Mouse (Mus musculus) adrenal gland (tissue): ENCODE results near the gene Prokr2.
"Not testable (repeated sequence)": the region's sequence is repeated elsewhere in the genome, so short reads cannot be mapped to it uniquely, and the experiment has no call there.

Source experiments
- intact Hi-C: fragments of 180-260 bp; cut with DNase I; formaldehyde crosslinking; loops from one replicate; pipeline ENCODE4 v1.15.1; 2025

Gene Prokr2

DNA sequence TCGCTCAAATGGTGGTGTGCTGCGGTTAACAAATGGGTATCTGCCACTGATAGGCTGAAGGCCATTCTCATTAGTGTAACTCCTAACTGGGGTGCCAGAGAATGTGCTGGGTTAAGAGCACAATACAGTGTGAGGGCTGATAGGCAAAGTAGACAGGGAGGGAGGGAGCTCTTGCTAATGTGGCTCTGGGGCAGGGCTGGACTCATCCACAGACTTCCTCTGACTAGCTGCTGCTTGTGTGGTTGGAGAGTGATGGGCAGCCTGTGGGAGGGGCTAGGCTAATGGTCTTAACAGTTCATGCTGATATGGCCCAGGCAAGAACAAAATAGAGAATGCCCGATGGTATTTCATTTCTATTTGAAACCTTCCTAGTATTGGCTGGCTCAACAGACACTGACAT is 44.0 kb downstream of the Prokr2 start:
- intact Hi-C loops: no loop called here

GRCm38 (mm10) chr2:132340350-132340749 is 44.9 kb downstream of the Prokr2 start:
- intact Hi-C loops: no loop called here

DNA sequence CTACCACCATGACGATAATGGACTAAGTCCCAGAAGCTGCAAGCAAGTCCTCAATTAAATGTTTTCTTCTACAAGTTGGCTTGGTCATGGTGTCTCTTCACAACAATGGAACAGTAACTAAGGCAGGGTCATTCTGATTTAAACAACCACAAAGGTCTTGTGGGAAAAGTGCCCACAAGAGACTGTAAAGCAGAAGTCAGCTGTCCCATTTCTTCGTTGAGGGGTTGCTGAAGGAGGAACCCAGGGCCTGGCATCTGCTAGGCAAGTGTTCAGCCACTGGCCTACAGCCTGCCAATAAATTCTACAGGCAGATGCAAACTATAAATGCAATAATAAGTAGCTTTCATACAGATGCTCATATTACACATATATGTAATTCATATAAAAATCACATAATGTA is 48.0 kb downstream of the Prokr2 start:
- intact Hi-C loops: no loop called here

GRCm38 (mm10) chr2:132323541-132323940 is 61.7 kb downstream of the Prokr2 start:
- intact Hi-C loops: no loop called here

DNA sequence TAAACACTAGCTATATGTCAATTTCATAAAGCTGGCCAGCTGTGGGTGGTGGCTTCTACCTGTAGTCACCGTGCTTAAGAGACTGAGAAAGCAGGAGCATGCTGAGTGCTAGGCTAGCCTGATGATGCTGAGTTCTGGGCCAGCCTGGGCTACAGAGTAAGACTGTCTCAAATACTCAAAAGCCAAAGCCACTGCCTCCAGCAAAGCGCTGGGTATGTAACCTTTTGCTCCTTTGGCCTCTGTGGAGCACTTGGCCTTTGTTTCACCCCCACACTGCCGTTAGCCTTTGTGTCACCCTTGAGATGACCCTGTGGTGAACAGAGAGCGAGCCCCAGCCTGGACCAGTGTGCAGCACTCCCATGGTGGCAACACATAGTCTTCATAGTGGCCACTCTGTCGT is 64.7 kb downstream of the Prokr2 start:
- intact Hi-C loops: no loop called here

- intact Hi-C loops: loop anchor here (2.0 kb wide), 1 partner anchor 168 kb away; no protein-coding TSS in a partner anchor
These were observed 68.1 kb downstream of the Prokr2 start for GRCm38 (mm10) chr2:132317178-132317577.

DNA sequence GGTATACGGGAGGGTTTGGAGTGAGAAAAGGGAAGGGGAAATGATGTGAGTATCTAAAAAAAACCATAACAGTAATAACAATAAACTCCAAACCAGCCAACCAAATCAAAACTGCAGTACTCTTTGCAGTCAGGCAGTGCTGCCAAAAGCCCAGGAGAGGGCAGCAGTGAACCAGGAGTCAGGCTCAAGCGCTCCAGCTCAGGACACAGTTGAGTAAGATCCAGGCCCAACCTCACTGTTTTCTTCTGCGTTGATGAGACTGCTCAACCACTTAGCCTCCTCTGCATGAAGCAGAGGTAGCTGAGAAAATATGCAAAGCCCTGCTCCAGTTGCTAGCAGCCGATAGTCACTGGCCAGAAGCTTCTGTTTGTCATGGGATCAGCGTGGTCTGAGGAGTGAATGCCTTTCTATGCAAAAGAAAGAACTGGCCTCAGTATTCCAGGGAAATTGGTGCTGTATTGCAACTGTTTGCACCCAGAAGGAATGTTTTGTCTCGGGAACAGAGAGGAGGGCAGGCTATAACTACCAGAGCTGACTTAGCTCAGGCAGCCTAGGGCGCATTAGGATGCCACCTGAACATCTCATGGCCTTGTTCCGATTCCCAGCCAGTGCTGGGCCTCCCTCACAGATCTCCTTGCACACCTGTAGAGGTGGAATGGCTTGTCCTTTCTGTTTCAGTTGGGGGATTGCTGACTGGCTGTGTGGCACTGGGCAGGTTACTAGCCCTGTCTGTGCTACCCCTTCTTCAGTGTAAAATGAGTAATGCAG is 69.0 kb downstream of the Prokr2 start:
- intact Hi-C loops: loop anchor here (2.0 kb wide), 1 partner anchor 169 kb away; no protein-coding TSS in a partner anchor

GRCm38 (mm10) chr2:132314057-132314456 is 71.2 kb downstream of the Prokr2 start:
- intact Hi-C loops: loop anchor here (5.0 kb wide), 1 partner anchor 52 kb away; the partner anchor contains the start of gene Cds2

GRCm38 (mm10) chr2:132313568-132313967 is 71.7 kb downstream of the Prokr2 start:
- intact Hi-C loops: loop anchor here (5.0 kb wide), 1 partner anchor 51 kb away; the partner anchor contains the start of gene Cds2

DNA sequence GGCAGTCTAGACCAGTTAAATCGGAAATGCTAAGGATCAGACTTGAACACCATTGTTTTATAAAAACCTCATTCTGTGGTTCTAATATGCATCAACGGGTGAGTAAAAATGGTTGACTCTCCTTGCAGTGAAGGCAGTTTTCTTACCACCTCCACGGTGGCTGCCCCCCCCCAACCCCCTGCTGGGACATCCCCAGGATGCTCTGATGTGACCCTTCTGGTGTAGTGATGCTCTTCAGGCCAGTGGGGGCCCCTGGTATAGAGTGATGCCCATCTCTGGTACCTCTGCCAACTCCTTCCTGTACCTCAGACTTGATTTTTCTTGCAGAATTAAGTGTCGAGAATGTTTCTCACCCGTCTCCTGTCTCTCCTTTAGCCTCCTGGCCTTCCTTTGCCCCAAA is 72.6 kb downstream of the Prokr2 start:
- intact Hi-C loops: loop anchor here (5.0 kb wide), 1 partner anchor 50 kb away; the partner anchor contains the start of gene Cds2

DNA sequence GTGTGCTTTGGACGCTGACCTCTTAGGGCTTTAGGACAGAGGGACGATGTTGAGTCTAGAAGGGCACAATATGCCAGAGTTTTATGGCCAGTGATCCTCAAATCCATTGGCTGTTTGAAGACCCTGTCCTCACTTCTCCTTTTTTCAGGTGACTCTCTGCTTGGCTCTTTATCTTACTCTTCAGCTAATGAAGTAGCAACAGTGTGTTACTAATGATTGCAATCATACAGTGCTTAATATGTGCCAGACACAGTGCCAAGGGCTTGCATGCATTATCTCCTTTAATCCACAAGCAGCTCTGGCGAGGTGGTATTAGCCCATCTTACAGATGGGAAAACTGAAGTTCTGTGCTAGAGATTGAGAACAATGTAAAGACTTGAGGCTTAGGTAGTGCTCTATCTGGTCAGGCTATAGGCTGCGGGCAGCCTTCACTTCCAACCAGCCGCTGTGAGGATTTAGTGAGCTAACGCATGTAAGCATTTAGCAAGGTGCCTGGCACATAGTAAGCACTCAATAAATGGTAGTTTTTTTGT is 75.8 kb downstream of the Prokr2 start:
- intact Hi-C loops: no loop called here

GRCm38 (mm10) chr2:132308829-132309228 is 76.4 kb downstream of the Prokr2 start:
- intact Hi-C loops: no loop called here

DNA sequence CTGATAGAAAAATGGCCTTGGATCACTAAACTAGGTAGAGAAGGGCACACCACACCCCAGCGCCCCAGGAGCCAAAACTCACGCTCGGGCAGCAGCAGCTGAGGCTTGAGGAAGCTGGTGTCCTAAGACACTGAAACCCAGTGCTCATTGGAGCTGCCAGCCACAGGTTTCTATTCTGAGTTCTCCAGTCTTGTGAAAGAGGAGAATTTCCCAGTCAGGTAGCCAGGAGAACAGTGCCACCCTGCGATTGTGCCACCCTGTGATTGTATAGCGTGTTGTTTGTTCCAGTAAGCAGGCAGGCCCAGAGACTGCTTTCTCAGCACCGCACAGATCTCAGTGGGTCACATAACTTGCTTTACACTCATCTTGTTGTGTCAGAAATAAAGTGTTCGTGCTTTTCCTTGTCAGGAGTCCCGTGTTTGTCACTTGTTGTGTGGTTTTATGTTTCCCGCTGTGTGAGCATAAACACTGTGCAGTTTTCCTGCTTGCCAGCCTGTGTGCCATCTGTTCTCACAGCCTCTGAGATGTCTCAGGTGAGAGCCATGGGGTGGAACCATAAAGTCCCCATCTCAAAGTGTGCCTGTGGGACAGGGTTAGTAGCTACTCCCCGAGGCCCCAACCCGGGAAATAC is 77.9 kb downstream of the Prokr2 start:
- intact Hi-C loops: no loop called here

- intact Hi-C loops: no loop called here
These were observed 79.3 kb downstream of the Prokr2 start for GRCm38 (mm10) chr2:132305988-132306387.

DNA sequence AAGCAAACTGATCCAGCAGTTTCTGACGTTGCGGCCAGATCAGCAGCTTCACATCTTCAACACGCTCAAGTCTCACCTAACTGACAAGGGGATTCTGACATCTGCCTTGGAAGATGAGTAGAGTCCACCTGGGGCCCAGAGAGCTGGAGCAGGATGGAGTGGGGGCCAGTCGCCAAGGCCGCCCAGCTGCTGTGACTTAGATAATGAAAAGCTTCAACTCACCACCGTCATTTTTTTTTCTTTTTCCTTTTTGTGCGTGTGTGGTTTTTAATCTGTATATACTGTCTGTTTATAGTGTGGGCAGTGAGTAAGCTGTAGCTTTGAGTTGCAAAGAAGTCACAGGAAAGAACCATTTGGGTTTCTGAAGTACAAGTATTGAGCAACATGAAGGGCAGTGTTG is 80.1 kb downstream of the Prokr2 start:
- intact Hi-C loops: no loop called here

DNA sequence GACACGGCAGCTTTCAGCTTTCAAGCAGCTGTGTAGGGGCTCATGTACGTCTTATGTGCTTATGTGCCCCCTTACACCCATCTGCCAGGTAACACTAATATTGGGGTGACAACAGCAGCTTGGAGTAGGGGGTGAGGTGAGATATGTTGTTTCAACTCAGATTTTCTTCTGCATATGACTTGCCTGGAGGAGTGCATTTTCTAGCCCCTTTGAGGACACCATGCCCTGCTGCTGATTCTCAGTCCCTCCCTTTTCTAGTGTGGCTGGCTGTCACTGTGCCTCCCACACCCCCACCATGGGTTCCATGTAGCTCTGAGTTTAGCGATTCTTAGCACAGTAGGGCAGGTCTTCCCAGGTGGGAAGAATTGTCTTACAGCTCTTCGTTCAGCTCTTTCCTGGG is 83.8 kb downstream of the Prokr2 start:
- intact Hi-C loops: no loop called here

- intact Hi-C loops: no loop called here
These were observed 87.0 kb downstream of the Prokr2 start for GRCm38 (mm10) chr2:132298250-132298649.

DNA sequence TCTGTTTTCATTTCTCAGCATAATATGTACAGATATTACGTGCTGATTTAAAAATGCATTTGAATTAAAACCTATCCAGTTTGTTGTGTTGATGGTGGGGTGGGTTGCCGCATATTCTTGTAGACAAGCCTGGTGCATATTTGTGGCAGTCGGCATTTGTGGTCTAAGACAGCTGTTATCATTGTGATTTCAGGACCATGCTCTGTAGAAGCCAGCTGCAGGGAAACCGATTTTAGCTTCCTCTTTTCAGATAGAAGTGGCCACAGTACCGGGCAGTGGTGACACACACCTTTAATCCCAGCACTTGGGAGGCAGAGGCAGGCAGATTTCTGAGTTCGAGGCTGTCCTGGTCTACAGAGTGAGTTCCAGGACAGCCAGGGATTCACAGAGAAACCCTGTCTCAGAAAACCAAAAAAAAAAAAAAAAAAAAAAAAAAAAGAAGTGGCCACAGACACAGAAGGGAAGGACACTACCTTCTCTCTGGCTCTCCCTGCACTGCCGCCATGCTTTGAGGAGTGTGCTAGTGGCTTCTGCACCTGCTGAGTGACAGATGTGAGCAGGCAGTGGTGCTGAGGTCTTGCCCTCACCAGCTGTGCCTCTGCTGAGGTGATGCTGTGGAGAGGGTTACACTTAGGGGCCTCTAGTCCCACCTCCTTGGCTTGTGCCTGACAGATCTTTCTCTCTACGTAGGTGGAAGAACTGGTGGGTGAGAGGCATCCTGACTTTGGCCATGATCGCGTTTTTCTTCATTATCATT is 91.4 kb downstream of the Prokr2 start:
- intact Hi-C loops: no loop called here

DNA sequence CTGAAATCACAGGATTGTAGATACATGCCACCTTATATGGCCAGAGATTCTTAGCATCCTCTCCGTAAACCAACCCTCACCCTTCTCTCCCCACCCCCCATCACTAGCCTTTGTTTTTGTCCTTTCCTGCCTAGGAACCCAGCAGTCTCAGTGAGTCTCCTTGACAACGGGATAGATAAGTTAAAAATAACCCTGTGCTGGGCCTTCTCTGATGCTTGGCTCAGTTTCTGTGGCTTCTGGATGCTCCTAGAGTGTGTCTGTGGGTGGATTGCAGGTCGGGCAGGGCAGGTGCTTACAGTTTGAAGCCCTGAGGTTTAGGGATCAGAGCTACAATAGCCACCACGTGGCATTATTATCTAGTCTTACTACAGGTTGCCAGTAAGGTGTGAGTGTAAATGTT is 93.2 kb downstream of the Prokr2 start:
- intact Hi-C loops: no loop called here

GRCm38 (mm10) chr2:132291265-132291664 is 94.0 kb downstream of the Prokr2 start:
- intact Hi-C loops: no loop called here

- intact Hi-C loops: no loop called here
These were observed 94.4 kb downstream of the Prokr2 start for GRCm38 (mm10) chr2:132290808-132291207.

- intact Hi-C loops: not testable (repeated sequence)
These were observed 96.0 kb downstream of the Prokr2 start for GRCm38 (mm10) chr2:132289213-132289612.
